Mouse (Mus musculus): ENCODE measurements at regions not wholly inside any gene's neighbourhood (a gene's known extent, or its start where the extent isn't known, plus 50 kb on each side); places are given as distances from the start of the nearest gene placed in this dataset.

- no peak overlapping the region for H3K4me2 ChIP-seq (ENCODE audit: insufficient read depth, low read depth, poor library complexity, severe bottlenecking)
- no peaks in the 10 kb centered on the region for H3K36me3 ChIP-seq (replicated peaks in 1 of 2; ENCODE audit: control insufficient read depth in 1 of 2, insufficient read depth in 1 of 2, low read length in 1 of 2)
- no peaks in the 10 kb centered on the region for H3K27me3 ChIP-seq (replicated peaks)
- H3K9me3 ChIP-seq (replicated peaks; ENCODE audit: low read length): peaks cover 68% of the 10 kb centered on the region
- no peak overlapping the region for H3K27ac ChIP-seq (ENCODE audit: insufficient read depth, low read depth)
- no peak for DNase-seq (ENCODE audit: extremely low read depth)
- no peaks in the 10 kb centered on the region for H3K4me1 ChIP-seq (ENCODE audit: control insufficient read depth in 1 of 2, insufficient read depth in 2 of 2)
- TF ChIP-seq CHD1 (IDR thresholded peaks at IDR 0.05; ENCODE audit: low read depth, low read length) (no peak), PAX5 (IDR thresholded peaks at IDR 0.05; ENCODE audit: low read length) (no peak), KAT2A (IDR thresholded peaks at IDR 0.05; ENCODE audit: insufficient replicate concordance, low read length) (no peak), ZKSCAN1 (IDR thresholded peaks at IDR 0.05; ENCODE audit: borderline replicate concordance, low read depth, low read length) (no peak)
- dilution Hi-C loops (cut with MboI; ENCODE audit: extremely low pct_ligation_motif_present, extremely low pct_unique_long_range_greater_than_20kb, low sequenced_read_pairs) (no loop called here), in situ Hi-C loops (cut with MboI; ENCODE audit: low pct_ligation_motif_present, low pct_unique_long_range_greater_than_20kb, low sequenced_read_pairs) (no loop called here)
- no peaks in the 10 kb centered on the region for H3K79me2 ChIP-seq (replicated peaks; ENCODE audit: control insufficient read depth, extremely low read depth, insufficient read depth, poor library complexity, severe bottlenecking)
- H3K9ac ChIP-seq (ENCODE audit: insufficient read depth, low read depth): no peak overlapping the region
- no peak overlapping the region for H3K4me3 ChIP-seq (replicated peaks in 1 of 3; ENCODE audit: low read depth in 2 of 3, low read length in 2 of 3, poor library complexity in 1 of 3)
These were observed 138.8 kb upstream of the Samsn1 start for GRCm38 (mm10) chr16:76160879-76161278.

GRCm38 (mm10) chr16:76158585-76158984, 136.5 kb upstream of the Samsn1 start:
- Histone ChIP-seq H3K4me3 (replicated peaks in 1 of 3; ENCODE audit: low read depth in 2 of 3, low read length in 2 of 3, poor library complexity in 1 of 3) (no peak overlapping the region), H3K36me3 (replicated peaks in 1 of 2; ENCODE audit: control insufficient read depth in 1 of 2, insufficient read depth in 1 of 2, low read length in 1 of 2) (no peaks in the 10 kb centered on the region), H3K4me1 (ENCODE audit: control insufficient read depth in 1 of 2, insufficient read depth in 2 of 2) (no peaks in the 10 kb centered on the region), H3K27ac (ENCODE audit: insufficient read depth, low read depth) (no peak overlapping the region), H3K79me2 (replicated peaks; ENCODE audit: control insufficient read depth, extremely low read depth, insufficient read depth, poor library complexity, severe bottlenecking) (no peaks in the 10 kb centered on the region), H3K4me2 (ENCODE audit: insufficient read depth, low read depth, poor library complexity, severe bottlenecking) (no peak overlapping the region), H3K27me3 (replicated peaks) (no peaks in the 10 kb centered on the region), H3K9ac (ENCODE audit: insufficient read depth, low read depth) (no peak overlapping the region), H3K9me3 (replicated peaks; ENCODE audit: low read length) (peaks cover 62% of the 10 kb centered on the region)
- in situ Hi-C loops (cut with MboI; ENCODE audit: low pct_ligation_motif_present, low pct_unique_long_range_greater_than_20kb, low sequenced_read_pairs): no loop called here
- no peak for DNase-seq (ENCODE audit: extremely low read depth)
- TF ChIP-seq ZNF384 (IDR thresholded peaks at IDR 0.05; ENCODE audit: low read depth, low read length) (no peak), MAZ (IDR thresholded peaks at IDR 0.05; ENCODE audit: low read depth, low read length) (no peak), MYC (IDR thresholded peaks at IDR 0.05; ENCODE audit: low read depth, low read length) (no peak), ETS1 (conservative IDR thresholded peaks at IDR 0.05; ENCODE audit: low read depth, low read length) (no peak), HCFC1 (IDR thresholded peaks at IDR 0.05; ENCODE audit: low read depth, low read length) (no peak), NRF1 (IDR thresholded peaks at IDR 0.05; ENCODE audit: low read depth, low read length) (no peak), CHD1 (IDR thresholded peaks at IDR 0.05; ENCODE audit: low read depth, low read length) (no peak), JUN (IDR thresholded peaks at IDR 0.05; ENCODE audit: insufficient read depth, low read depth, low read length) (no peak), EP300 (IDR thresholded peaks at IDR 0.05; ENCODE audit: low read length) (no peak), MXI1 (IDR thresholded peaks at IDR 0.05; ENCODE audit: low read depth, low read length) (no peak), POLR2AphosphoS2 (IDR thresholded peaks at IDR 0.05; ENCODE audit: low read depth, low read length) (no peak), GABPA (IDR thresholded peaks at IDR 0.05; ENCODE audit: insufficient replicate concordance, low read depth, low read length) (no peak), PAX5 (IDR thresholded peaks at IDR 0.05; ENCODE audit: low read length) (no peak), NELFE (IDR thresholded peaks at IDR 0.05; ENCODE audit: low read depth, low read length) (no peak), CTCF (conservative IDR thresholded peaks at IDR 0.05 in 1 of 2, IDR thresholded peaks at IDR 0.05 in 1 of 2; ENCODE audit: low read depth in 2 of 2, low read length in 2 of 2) (no peak), RCOR1 (conservative IDR thresholded peaks at IDR 0.05; ENCODE audit: low read depth, low read length) (no peak), JUND (conservative IDR thresholded peaks at IDR 0.05; ENCODE audit: low read depth, low read length) (no peak), MAFK (IDR thresholded peaks at IDR 0.05; ENCODE audit: insufficient replicate concordance, low read length) (no peak), TBP (conservative IDR thresholded peaks at IDR 0.05; ENCODE audit: low read depth, low read length) (no peak)
- dilution Hi-C loops (cut with MboI; ENCODE audit: extremely low pct_ligation_motif_present, extremely low pct_unique_long_range_greater_than_20kb, low sequenced_read_pairs): no loop called here
